Mouse (Mus musculus) kidney, embryonic 16.5 days (tissue): ENCODE results near the gene Metrn. TPM values are rescaled to one million over a fixed set of nuclear protein-coding genes. Genes with fewer than 3 reads are reported as not detected.

ENCODE experiments used
- ATAC-seq: fragments of 200-750 bp; cut with Nextera tagmentation; 2 replicates; pipeline ENCODE4 v1.8.0; 2017; ENCODE audit warnings: moderate TSS enrichment; ENCODE audit not compliant: low FRiP score, low TSS enrichment
- H3K27ac ChIP-seq: fragments of 300-500 bp; sonication (generic); 2 replicates; pipeline ENCODE4 v1.5.1; 2014; ENCODE audit warnings: low read length
- H3K27me3 ChIP-seq: fragments of 300-500 bp; sonication (generic); 2 replicates; pipeline ENCODE4 v1.6.1; 2014; ENCODE audit warnings: low read length, control low read depth, mixed read lengths; ENCODE audit not compliant: insufficient read depth
- H3K36me3 ChIP-seq: fragments of 300-500 bp; sonication (generic); 2 replicates; pipeline ENCODE4 v1.6.1; 2014; ENCODE audit warnings: low read length, control low read depth, mixed read lengths; ENCODE audit not compliant: insufficient read depth
- H3K4me1 ChIP-seq: fragments of 300-500 bp; sonication (generic); 2 replicates; pipeline ENCODE4 v1.6.1; 2014; ENCODE audit warnings: low read length, control low read depth, mixed read lengths; ENCODE audit not compliant: insufficient read depth
- H3K4me2 ChIP-seq: fragments of 300-500 bp; sonication (generic); replicated peaks from 2 replicates; pipeline ENCODE4 v1.6.1; 2014; ENCODE audit warnings: low read depth, low read length
- H3K4me3 ChIP-seq: fragments of 300-500 bp; sonication (generic); 2 replicates; pipeline ENCODE4 v1.5.1; 2014; ENCODE audit warnings: mild to moderate bottlenecking, low read length
- H3K9ac ChIP-seq: fragments of 300-500 bp; sonication (generic); replicated peaks from 2 replicates; pipeline ENCODE4 v1.6.1; 2014; ENCODE audit warnings: low read length
- H3K9me3 ChIP-seq: fragments of 300-500 bp; sonication (generic); 2 replicates; pipeline ENCODE4 v1.6.1; 2016; ENCODE audit warnings: low read length, control low read depth
- WGBS: fragments of 180-500 bp; shearing (Covaris S2); extraction: QIAGEN DNeasy Blood & Tissue Kit; methylation state at CpG from one replicate; pipeline ENCODE4 v1.1.7; 2014; 5-methylcytosine and 5-hydroxymethylcytosine counted together
- polyA plus RNA-seq: library from polyadenylated mRNA; unstranded; fragments of >200 nt; fragmentation: Nextera tagmentation; extraction: Ambion mirVana; gene quantifications from 2 replicates; pipeline ENCODE4 v1.2.1, GENCODE M21; 2015

Gene Metrn
- polyA plus RNA-seq, 1 experiment from 2014 or later = 56.8 TPM

GRCm38 (mm10) chr17:25756378-25757242, 40.3 kb downstream of the Metrn start:
- Histone ChIP-seq H3K27ac (no peak overlapping the region), H3K36me3 (no peaks in the 10 kb centered on the region), H3K4me1 (no peaks in the 10 kb centered on the region), H3K9ac (no peak overlapping the region), H3K4me3 (no peak overlapping the region), H3K4me2 (no peak overlapping the region), H3K9me3 (no peaks in the 10 kb centered on the region), H3K27me3 (no peaks in the 10 kb centered on the region)
- WGBS = 74% methylated on average over 9 of the region's 9 CpGs
- 0 out of 2 replicates have a peak, but pooled peaks have one; percentile 36 for ATAC-seq

GRCm38 (mm10) chr17:25755627-25756377, 41.1 kb downstream of the Metrn start:
- Histone ChIP-seq H3K4me1 (no peaks in the 10 kb centered on the region), H3K9ac (no peak overlapping the region), H3K9me3 (no peaks in the 10 kb centered on the region), H3K27me3 (no peaks in the 10 kb centered on the region), H3K27ac (no peak overlapping the region), H3K36me3 (no peaks in the 10 kb centered on the region), H3K4me3 (no peak overlapping the region), H3K4me2 (no peak overlapping the region)
- 19% methylated on average over 4 of the region's 4 CpGs for WGBS
- ATAC-seq = peak; percentile 64; the same call in 1 of the 2 replicates

DNA sequence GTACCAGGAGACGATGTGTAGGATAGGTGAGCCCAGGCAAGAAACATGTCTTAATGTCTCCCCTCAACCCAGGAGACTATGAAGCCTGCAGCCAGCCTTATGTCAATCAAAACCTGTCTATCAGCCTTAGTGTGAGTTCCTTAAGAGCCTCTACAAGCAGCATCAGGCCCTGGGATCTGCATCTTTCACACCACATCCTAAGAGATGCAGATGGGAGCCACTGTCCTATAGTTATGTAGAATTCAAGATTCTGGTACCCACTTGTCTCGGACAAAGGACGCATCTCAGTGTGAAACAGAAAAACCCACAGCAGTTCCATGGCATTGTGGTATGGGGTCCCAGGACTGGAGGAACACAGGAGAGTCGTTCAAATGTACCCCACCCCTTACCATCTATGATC, 41.9 kb downstream of the Metrn start:
- Histone ChIP-seq H3K27me3 (no peaks in the 10 kb centered on the region), H3K36me3 (no peaks in the 10 kb centered on the region), H3K4me1 (no peaks in the 10 kb centered on the region), H3K27ac (no peak overlapping the region), H3K9ac (no peak overlapping the region), H3K9me3 (no peaks in the 10 kb centered on the region), H3K4me3 (no peak overlapping the region), H3K4me2 (no peak overlapping the region)
- WGBS = 82% methylated on average over 4 of the region's 4 CpGs
- no peak for ATAC-seq

DNA sequence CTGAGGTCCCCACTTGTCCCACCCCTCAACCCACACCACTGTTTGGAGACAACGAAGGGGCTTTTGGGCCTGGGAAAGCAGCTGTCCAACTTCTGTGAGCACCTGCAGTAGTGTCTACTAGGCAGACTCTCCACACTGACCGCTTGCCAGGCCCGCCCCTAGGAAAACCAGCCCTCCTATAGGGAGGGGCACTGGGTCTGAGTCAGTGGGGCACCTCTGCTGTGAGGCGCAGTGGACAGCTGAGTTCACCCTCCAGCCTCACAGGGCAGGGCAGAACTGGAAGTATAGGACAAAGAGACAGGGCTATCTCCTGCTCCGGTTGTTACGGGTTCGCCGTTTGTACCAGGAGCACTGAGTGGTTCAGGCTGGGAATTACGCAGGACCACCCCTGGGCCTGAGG, 42.7 kb downstream of the Metrn start, which contains the start of gene Msln:
TSS of gene Msln (minus strand) at position 138 of the 400 bp plus-strand sequence.
- Histone ChIP-seq H3K9me3 (no peaks in the 10 kb centered on the region), H3K36me3 (no peaks in the 10 kb centered on the region), H3K27ac (no peak within 1 kb of the TSS), H3K4me1 (no peaks in the 10 kb centered on the region), H3K4me2 (no peak within 1 kb of the TSS), H3K27me3 (no peaks in the 10 kb centered on the region), H3K4me3 (no peak within 1 kb of the TSS), H3K9ac (no peak within 1 kb of the TSS)
- ATAC-seq = no peak
- 87% methylated on average over 9 of the region's 9 CpGs for WGBS

- 17% methylated on average over 5 of the region's 5 CpGs for WGBS
- H3K4me2 ChIP-seq = no peak overlapping the region
- no peak for ATAC-seq
- H3K4me3 ChIP-seq = no peak overlapping the region
- H3K9me3 ChIP-seq = no peaks in the 10 kb centered on the region
- H3K27me3 ChIP-seq = no peaks in the 10 kb centered on the region
- no peak overlapping the region for H3K27ac ChIP-seq
- no peaks in the 10 kb centered on the region for H3K36me3 ChIP-seq
- H3K4me1 ChIP-seq = no peaks in the 10 kb centered on the region
- H3K9ac ChIP-seq = no peak overlapping the region
Measured at GRCm38 (mm10) chr17:25751446-25751845, 45.5 kb downstream of the Metrn start.

GRCm38 (mm10) chr17:25749314-25749713, 47.6 kb downstream of the Metrn start:
- WGBS = 87% methylated on average over 6 of the region's 6 CpGs
- H3K27me3 ChIP-seq = no peaks in the 10 kb centered on the region
- no peak for ATAC-seq
- no peaks in the 10 kb centered on the region for H3K36me3 ChIP-seq
- H3K4me2 ChIP-seq = no peak overlapping the region
- no peak overlapping the region for H3K27ac ChIP-seq
- no peaks in the 10 kb centered on the region for H3K4me1 ChIP-seq
- H3K9me3 ChIP-seq = no peaks in the 10 kb centered on the region
- H3K9ac ChIP-seq = no peak overlapping the region
- no peak overlapping the region for H3K4me3 ChIP-seq

DNA sequence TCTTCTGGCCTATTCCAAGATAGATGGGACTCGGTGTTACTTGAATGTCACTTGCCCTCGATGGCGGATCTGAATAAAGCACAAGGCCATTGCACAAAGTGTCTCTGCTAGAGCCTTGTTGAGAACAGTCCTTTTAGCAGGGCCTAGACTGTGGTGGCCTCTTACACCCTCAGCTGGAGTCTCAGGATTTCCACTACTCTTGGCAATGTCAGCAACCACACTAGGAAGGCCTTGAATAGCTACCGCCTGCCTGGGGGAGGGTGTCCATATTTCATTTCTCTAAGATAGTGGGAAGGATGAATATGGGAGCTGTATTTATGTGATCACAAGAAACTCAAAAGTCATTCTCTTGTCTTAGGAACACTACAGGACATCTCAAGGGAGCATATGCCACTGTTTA, 48.7 kb downstream of the Metrn start:
- H3K4me3 ChIP-seq = no peak overlapping the region
- no peaks in the 10 kb centered on the region for H3K9me3 ChIP-seq
- no peaks in the 10 kb centered on the region for H3K36me3 ChIP-seq
- 90% methylated on average over 4 of the region's 4 CpGs for WGBS
- no peak overlapping the region for H3K4me2 ChIP-seq
- H3K4me1 ChIP-seq = no peaks in the 10 kb centered on the region
- no peak for ATAC-seq
- H3K9ac ChIP-seq = no peak overlapping the region
- H3K27me3 ChIP-seq = no peaks in the 10 kb centered on the region
- H3K27ac ChIP-seq = no peak overlapping the region

DNA sequence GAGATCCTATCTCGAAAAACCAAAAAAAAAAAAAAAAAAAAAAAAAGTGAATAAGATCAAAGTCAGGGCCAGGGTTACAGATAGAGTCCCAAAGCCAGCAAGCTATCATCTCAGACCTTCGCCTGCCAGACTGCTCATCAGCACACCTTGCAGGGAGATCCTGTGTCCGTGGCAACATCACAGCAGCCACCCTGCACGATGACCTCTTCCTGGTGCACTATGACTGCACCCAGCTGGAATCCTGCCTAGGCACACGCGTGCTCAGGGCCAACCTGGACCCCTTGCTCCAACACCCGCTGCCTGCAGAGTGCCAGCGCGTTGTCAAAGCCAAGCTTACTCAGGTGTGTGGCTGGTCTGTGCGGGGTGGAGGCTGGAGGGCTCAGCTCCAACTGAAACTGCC, 52.6 kb downstream of the Metrn start:
- H3K27me3 ChIP-seq = no peaks in the 10 kb centered on the region
- no peak for ATAC-seq
- no peaks in the 10 kb centered on the region for H3K36me3 ChIP-seq
- H3K4me3 ChIP-seq = no peak overlapping the region
- no peak overlapping the region for H3K9ac ChIP-seq
- no peaks in the 10 kb centered on the region for H3K9me3 ChIP-seq
- H3K27ac ChIP-seq = no peak overlapping the region
- 72% methylated on average over 10 of the region's 10 CpGs for WGBS
- H3K4me1 ChIP-seq = no peaks in the 10 kb centered on the region
- H3K4me2 ChIP-seq = no peak overlapping the region

DNA sequence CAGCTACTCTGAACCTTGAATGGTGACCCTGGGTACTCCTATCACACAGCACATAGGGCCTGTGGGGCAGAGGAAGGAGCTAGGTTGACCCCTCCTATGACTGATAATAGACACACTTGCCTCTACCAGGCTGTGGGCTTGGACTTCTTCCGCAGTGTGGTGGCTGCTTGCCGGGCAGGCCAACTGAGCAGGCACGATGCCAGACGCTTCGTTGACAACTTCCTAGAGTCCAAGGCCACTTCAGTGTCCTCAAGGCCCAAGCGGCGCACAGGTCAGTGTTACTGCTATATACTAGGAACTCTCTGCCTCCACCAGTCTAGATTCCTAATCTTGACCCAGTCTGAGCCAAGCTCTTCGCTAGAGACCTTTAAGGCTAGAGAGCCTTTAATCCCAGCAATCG, 53.1 kb downstream of the Metrn start:
- H3K9me3 ChIP-seq = no peaks in the 10 kb centered on the region
- no peaks in the 10 kb centered on the region for H3K27me3 ChIP-seq
- no peak overlapping the region for H3K27ac ChIP-seq
- no peak overlapping the region for H3K4me2 ChIP-seq
- H3K36me3 ChIP-seq = no peaks in the 10 kb centered on the region
- no peak overlapping the region for H3K4me3 ChIP-seq
- no peaks in the 10 kb centered on the region for H3K4me1 ChIP-seq
- WGBS = 94% methylated on average over 9 of the region's 9 CpGs
- no peak overlapping the region for H3K9ac ChIP-seq
- ATAC-seq = no peak
